Mouse (Mus musculus) bone marrow macrophage, adult 2 months (primary cell): ENCODE results near the gene 1700123L14Rik. TPM values are rescaled to one million over a fixed set of nuclear protein-coding genes. Genes with fewer than 3 reads are reported as not detected.
"Not testable (repeated sequence)": the region's sequence is repeated elsewhere in the genome, so short reads cannot be mapped to it uniquely, and the experiment has no call there.

Experiments
- H3K27ac ChIP-seq: 2 replicates; pipeline ENCODE4 v1.5.1; 2012; ENCODE audit warnings: low read depth, low read length; ENCODE audit not compliant: insufficient read depth
- H3K4me1 ChIP-seq: 2 replicates; pipeline ENCODE4 v1.6.1; 2012; ENCODE audit warnings: low read length; ENCODE audit not compliant: control insufficient read depth, insufficient read depth
- H3K4me3 ChIP-seq: 2 replicates; pipeline ENCODE4 v1.5.1; 2012; ENCODE audit warnings: mild to moderate bottlenecking, low read length, moderate library complexity; ENCODE audit not compliant: insufficient read depth
- CTCF ChIP-seq: IDR thresholded peaks from 2 replicates; pipeline ENCODE4 v1.5.1; 2012; ENCODE audit warnings: low read depth, mild to moderate bottlenecking, low read length, moderate library complexity
- POLR2A ChIP-seq: IDR thresholded peaks from 2 replicates; pipeline ENCODE4 v1.6.1; 2012; ENCODE audit warnings: mild to moderate bottlenecking, low read depth, low read length, borderline replicate concordance
- polyA plus RNA-seq: library from polyadenylated mRNA; stranded (reverse); fragments of >200 nt; gene quantifications from 2 replicates; pipeline ENCODE4 v1.2.4, GENCODE M21; 2012; ENCODE audit not compliant: missing spikeins, insufficient read depth, insufficient read length

The 1700123L14Rik gene
- polyA plus RNA-seq = not detected in 2 replicates

DNA sequence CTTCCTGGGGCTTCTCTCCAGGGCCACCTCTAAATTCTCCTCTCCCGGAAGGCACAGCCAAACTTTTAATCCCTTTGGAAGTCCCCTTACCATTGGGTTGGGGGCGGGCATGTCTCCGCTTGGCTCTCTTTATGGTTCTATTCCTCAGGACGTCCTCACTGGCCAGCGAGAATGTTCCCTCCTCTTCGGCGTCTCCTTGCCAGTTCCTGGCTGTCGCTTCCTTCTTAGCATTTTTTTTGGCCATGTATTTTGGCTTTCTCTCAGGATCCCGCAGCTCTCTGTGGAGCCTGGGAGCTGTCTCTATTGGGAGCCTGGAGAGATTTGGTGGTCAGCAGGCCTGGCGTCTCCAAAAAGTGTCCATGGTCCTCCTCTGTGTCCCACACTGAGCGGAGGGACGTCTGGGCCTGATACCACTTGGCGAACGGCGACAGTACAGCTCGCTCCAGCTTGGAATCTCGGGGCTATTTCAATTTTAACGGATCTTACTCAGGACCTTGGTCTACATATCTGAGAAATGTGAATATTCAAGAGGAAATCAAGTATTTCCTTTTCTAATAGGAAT is at the start of gene 1700123L14Rik:
1700123L14Rik (minus strand) TSS at position 426 of the 562 bp plus-strand sequence.
- TF ChIP-seq POLR2A = no peak
- TF ChIP-seq CTCF = no peak
- H3K4me3 ChIP-seq = no peak within 1 kb of the TSS
- H3K27ac ChIP-seq = no peak within 1 kb of the TSS
- no peaks in the 10 kb centered on the region for H3K4me1 ChIP-seq

DNA sequence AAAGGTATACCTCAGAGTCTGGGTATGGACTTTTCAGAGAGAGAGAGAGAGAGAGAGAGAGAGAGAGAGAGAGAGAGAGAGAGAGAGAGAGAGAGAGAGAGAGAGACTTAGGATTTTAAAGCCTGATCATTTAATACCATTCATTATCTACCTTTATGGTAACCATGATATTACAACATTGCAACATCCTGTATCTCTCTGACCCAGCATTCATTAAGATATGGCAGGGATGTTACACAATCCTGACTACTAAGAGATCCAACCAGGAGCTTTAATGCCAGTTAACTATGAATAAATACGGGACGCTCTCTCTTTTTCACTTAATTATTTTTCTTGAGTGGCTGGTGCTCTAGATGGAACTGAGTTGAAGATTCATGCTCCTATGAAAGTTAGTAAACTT is 39.4 kb upstream of the 1700123L14Rik start:
- no peak for TF ChIP-seq CTCF
- no peak for TF ChIP-seq POLR2A
- no peak overlapping the region for H3K27ac ChIP-seq
- H3K4me3 ChIP-seq = no peak overlapping the region
- no peaks in the 10 kb centered on the region for H3K4me1 ChIP-seq

DNA sequence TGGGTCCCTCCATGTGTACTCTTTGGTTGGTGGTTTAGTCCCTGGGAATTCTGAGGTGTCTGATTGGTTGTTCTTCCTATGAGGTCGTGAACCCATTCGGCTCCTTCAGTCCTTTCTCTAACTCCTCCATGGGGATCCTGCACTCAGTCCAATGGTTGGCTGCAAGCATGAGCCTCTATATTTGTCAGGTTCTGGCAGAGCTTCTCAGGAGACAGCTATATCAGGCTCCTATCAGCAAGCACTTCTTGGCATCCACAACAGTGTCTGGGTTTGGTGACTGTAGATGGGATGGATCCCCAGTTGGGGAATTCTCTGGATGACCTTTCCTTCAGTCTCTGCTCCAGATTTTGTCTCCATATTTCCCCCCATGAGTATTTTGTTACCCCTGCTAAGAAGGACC is 32.9 kb upstream of the 1700123L14Rik start:
- H3K27ac ChIP-seq, H3K4me3 ChIP-seq, H3K4me1 ChIP-seq: not testable (repeated sequence)

DNA sequence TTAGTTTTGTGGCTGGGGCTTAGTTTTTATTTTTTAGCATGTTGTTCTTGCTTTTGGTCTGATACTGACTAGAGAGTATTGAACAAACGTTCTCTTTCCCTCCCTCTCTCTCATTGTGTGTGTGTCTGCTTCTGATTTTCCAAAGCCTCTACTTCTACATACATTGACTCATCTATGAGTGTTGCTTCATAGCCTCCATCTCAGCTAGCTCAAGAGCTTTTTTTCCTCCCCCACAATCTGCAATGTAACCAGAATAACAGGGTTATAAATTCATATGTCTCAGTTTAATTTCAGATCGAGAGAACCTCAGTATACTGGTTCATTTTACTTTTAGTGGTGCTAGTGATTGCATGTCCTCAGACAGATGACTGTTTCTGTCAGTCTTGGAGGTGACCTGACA is 20.5 kb upstream of the 1700123L14Rik start:
- no peak overlapping the region for H3K27ac ChIP-seq
- no peak for TF ChIP-seq POLR2A
- no peak for TF ChIP-seq CTCF
- no peak overlapping the region for H3K4me3 ChIP-seq
- no peaks in the 10 kb centered on the region for H3K4me1 ChIP-seq

DNA sequence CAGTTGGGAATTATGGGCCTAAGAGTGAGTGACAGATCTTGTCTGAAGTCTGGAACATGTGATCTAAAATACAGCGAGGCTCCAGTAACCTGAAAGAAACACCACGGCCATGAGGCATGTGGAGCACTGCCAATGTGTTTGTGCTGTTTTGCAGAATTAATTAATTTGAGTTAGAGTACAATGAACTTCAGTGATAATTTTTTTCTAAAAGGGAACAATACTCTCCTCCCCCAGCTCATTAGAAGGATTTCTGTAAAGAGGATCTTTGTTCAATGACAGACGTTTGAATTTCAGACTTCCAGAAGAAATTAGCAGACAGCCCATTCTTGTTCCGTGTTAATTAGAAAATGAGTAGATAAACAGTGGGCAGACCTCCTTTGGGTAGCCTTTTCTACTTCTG is 17.3 kb upstream of the 1700123L14Rik start:
- Histone ChIP-seq H3K4me3 (no peak overlapping the region), H3K27ac (no peak overlapping the region), H3K4me1 (no peaks in the 10 kb centered on the region)
- TF ChIP-seq POLR2A = no peak
- no peak for TF ChIP-seq CTCF

DNA sequence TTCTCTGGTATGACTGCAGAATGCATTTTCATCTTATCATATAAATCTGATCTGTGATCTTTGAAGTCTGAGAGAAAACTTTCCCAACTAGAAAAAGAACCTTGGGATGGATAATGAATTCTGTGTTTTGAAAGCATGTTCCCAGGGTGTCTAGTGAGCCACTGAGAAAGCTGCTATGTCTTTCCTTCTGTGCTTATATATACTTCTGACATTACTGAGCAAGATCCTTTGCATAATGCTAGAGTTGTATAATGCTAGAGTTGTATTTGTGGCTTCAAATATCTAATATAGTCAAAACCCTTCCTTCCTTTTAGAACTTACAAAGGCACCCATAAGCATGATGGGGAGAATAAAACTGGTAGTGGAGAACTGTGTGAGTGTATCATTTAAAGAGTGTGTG is 12.5 kb upstream of the 1700123L14Rik start:
- no peak for TF ChIP-seq CTCF
- no peak for TF ChIP-seq POLR2A
- Histone ChIP-seq H3K4me1 (no peaks in the 10 kb centered on the region), H3K27ac (no peak overlapping the region), H3K4me3 (no peak overlapping the region)

DNA sequence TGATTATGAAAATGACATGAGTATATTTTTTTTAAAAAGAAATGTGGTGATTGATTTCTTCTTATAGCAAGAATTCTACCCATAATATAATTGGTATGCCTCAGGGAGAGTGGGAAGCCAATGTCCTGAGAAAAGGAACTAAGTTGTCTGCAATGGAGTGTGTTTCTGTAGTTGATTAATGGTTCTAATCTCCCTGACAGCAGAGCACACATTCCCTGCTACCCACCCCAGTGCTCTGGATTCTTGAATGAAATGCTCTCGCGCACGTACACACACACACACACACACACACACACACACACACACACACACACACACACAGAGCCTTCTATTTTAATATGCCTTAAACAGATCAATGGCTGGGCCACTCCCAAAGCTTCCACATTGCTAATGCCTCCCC is 7.6 kb upstream of the 1700123L14Rik start:
- TF ChIP-seq CTCF (no peak), POLR2A (no peak)
- Histone ChIP-seq H3K27ac (no peak overlapping the region), H3K4me3 (no peak overlapping the region), H3K4me1 (no peaks in the 10 kb centered on the region)

DNA sequence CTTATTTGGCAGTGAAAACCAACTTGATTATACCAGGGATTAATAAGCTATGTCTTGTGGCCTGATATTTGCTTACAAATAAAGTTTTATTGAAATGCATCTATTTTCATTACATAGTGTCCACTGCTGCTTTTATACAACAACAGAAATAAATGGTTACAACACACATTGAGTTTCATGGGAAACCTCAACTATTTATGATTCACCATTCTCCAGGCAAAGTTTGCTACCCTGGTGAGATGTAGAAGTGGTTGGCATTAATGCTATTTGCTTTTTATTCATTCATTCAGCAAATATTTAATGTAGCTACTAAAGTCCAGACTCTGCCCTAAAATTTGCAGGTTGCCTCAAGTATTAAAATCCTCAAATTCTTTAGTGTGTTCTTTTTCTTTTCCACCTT is 988 bp upstream of the 1700123L14Rik start:
- H3K27ac ChIP-seq = no peak overlapping the region
- no peak overlapping the region for H3K4me3 ChIP-seq
- no peak for TF ChIP-seq POLR2A
- no peak for TF ChIP-seq CTCF
- H3K4me1 ChIP-seq = no peaks in the 10 kb centered on the region

DNA sequence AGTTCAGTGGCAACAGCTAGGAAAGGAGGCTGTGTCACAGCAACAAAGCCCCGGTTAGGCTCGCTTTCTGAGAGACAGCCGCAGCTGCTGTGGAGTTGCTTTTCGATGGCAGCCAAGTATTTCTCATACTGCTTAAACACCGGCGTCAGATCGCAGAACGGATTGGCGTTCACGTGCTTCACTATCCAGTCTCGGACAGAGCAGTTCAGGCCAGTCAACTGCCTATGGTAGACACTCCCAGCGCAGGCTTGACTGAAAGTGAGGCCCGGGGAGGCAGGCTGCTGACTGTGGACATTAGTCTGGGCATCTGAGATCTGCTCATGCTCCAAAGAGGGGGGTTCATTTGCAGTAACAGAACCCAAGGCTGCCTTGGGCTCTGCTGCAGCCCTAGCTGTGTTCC is 640 bp downstream of the 1700123L14Rik start:
- TF ChIP-seq CTCF = no peak
- TF ChIP-seq POLR2A = no peak
- H3K4me3 ChIP-seq = no peak overlapping the region
- no peak overlapping the region for H3K27ac ChIP-seq
- H3K4me1 ChIP-seq = no peaks in the 10 kb centered on the region

DNA sequence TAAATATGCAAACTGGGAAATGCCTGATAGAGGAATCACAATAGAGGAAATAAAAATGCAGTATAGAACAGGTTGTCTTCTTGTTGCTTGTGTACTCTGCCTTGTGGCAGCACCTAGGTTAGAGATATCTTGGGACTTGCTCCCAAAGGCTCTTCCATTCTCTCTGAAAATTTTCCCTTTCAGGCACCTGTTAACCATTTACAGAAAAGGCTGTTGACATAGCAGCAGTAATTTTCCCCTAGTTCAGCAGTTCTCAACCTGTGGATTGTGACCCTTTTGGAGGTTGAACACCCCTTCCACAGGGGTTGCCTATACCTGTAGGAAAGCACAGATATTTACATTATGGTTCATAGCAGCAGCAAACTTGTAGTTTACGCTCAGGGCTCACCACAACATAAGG is 22.7 kb downstream of the 1700123L14Rik start:
- TF ChIP-seq POLR2A (no peak), CTCF (no peak)
- Histone ChIP-seq H3K27ac (no peak overlapping the region), H3K4me3 (no peak overlapping the region), H3K4me1 (no peaks in the 10 kb centered on the region)
